Mouse (Mus musculus) Muller cell, postnatal 12 days (primary cell): ENCODE data around the gene Ablim1.

Source experiments
- DNase-seq: peaks from one replicate; pipeline ENCODE4 v3.0.0-alpha.2; 2015; ENCODE audit errors: inconsistent ontology term

Ablim1 gene

GRCm38 (mm10) chr19:57314346-57315012 is at the start of gene Ablim1:
Gene Ablim1, minus strand, starts transcription at chr19:57314919.
- peak; percentile 51 for DNase-seq

GRCm38 (mm10) chr19:57363538-57363937 is 48.8 kb upstream of the Ablim1 start:
- no peak for DNase-seq

DNA sequence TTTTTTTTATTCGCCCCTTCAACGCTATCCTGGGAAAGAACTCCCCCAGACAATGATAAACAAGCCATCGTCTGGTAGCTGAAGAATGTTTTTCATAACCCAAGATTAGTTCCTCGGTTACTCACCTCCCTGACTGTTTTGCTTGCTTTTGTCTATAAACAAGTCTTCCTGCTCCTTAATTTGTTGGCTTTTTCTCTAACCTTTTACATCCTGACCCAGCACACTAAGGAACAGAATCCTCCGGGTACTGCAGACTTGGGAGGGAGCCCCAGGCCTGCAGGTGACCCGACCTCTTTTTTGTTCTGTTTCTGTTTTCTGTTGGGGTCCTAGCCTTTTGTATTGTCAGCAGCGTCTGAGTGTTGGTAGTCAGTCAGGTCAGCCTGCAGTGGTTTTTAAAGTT is 48.4 kb upstream of the Ablim1 start:
- DNase-seq, result no peak

DNA sequence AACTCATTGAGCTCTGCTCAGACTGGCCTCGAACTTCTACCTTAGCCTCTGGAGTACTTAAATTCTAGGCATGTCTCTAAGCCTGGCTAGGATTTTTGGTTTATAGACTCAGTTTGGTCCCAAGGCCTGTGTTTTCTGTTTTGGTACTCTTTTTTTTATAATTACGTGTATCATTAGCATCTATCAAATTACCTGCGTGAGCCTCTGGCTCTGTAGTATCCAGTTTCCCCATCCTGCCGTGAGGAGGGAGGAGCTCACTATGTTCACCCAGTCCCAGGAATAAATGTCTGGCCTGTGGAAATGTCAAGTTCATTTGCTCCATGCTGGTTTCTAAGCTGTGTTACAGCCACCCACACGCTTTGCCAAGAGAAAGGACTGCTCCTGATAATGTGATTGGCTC is 47.9 kb upstream of the Ablim1 start:
- DNase-seq, result no peak

DNA sequence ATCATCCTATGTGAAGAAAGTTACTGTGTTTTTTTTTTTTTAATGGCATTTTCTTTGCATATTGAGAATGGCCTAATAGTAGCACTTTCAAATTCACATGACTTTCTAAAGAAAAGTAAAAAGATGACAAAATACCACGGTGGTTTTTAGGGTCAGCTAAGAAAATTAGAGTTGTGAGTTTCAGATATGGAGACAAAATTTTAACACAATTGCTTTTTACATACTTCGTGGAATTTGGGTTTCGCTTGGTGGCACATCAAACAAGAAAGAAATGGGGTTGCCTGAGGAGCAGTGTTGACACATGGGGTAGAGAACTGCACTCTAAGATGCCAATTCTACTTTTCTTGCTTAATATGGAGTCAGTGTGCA is 47.2 kb upstream of the Ablim1 start:
- DNase-seq, result peak; percentile 40

- DNase-seq, result peak; percentile 64
Observed at GRCm38 (mm10) chr19:57361131-57361938, 46.6 kb upstream of the Ablim1 start.

- peak; percentile 98 for DNase-seq
Observed at GRCm38 (mm10) chr19:57360341-57361130, 45.8 kb upstream of the Ablim1 start, which contains the start of gene Fam160b1. Gene Fam160b1, plus strand, starts transcription at chr19:57360680.

GRCm38 (mm10) chr19:57359701-57360326 is 45.1 kb upstream of the Ablim1 start:
- no peak for DNase-seq

DNA sequence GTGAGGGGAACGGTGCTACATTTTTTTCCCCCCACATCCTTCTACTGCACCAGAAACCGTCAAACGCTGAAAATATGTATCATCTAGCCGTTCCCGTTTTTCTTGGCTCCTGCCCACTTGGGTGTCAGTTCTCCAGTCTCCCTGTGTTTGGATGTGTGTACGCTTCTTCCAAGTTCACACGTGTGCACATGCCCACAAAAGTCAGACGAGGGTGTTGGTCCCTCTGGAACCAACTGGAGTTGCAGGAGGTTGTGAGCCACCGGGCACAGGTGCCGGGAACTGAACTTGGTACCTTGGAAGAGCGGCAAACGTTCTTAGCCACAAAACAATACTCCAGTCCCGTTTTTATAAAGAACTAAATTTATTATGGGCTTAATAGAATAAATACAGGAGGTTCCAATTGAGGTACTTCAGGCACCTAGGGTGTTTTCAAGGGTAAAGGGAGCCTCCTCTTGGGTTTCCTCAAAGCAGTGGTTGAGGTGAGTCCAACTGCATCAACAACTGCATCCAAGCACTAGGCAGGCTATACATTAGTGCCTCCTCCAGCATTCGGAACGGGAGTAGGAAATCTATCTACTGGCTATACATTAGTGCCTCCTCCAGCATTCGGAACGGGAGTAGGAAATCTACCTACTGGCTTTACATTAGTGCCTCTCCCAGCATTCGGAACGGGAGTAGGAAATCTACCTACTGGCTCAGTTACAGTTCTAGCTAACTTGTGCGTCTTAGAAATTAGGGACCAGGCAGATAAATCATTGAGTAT is 44.3 kb upstream of the Ablim1 start:
- DNase-seq, result no peak

DNA sequence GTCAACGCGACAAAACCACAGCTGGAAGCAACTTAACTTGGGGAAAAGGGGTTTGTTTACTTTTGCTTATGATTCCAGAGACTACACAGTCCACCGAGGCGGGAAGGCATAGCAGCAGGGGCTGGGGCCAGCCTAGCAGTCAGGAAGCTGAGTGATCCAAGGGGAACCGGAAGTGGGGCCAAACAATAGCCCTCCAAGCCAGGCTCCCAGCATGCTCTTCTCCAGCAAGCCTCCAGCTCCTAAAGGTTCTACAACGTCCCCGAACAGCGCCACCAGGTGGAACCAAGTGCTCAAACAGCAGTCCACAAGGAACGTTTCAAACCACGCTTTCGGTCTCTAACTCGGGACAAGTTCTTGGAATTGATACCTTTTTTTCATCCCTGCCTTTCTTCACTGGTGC is 43.6 kb upstream of the Ablim1 start:
- DNase-seq, result no peak

- no peak for DNase-seq
Observed at GRCm38 (mm10) chr19:57357811-57358210, 43.1 kb upstream of the Ablim1 start.

DNA sequence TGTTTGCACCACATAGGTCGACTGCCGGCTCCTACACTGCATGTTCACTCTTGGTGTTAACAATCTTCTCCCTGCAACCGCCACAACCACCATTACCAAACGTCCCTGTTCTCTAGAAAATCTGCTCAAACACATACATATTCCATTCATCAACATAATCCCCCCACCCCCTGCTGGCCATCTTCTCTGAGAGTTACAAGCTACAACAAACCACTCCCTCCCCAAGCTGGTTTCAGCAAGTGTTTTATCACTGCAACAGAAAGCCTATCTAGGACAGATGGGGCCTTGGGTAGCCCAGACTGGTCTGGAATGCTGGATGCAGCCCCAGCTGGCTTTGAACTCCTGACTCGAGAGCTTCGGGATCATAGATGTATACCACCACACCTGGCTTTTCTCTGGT is 42.5 kb upstream of the Ablim1 start:
- DNase-seq, result no peak

- no peak for DNase-seq
Observed at GRCm38 (mm10) chr19:57356273-57356672, 41.6 kb upstream of the Ablim1 start.

DNA sequence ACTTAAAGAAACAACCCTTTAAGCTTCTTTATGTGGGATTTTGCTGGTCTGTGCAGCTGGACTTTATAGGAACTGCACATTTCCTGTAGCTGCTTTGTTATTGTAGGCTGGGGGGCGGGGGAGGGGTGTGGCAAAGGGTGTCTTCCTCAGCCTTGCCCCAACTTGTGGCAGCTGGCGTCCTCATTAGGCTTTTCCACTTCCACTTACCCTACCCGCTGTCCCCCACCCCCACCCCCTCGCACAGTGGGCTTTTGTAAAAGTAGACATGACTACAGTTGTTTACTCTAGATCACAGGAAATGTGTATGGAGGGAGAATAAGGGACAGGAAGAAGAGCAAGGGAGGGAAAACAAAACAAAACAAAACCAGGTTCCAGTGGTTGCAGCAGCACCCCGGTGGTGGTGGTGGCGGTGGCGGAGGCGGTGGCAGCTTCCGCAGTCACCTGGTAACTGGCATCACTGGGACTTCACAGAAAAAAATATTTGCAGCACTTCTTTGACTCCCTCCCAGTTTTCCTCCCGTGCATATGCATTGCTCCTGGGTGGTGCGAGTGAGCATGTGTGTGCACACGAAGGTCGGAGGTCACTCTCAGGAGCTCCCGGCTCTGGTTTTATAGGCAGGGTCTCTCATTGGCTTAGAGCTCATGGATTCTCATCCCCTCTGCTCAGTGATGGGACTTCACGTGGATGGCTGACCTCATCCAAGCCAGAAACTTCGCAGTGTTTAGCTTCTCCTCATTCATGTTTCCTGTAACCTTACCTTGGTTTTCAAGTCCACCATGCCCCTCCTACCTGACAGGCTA is 40.9 kb upstream of the Ablim1 start:
- no peak for DNase-seq

DNA sequence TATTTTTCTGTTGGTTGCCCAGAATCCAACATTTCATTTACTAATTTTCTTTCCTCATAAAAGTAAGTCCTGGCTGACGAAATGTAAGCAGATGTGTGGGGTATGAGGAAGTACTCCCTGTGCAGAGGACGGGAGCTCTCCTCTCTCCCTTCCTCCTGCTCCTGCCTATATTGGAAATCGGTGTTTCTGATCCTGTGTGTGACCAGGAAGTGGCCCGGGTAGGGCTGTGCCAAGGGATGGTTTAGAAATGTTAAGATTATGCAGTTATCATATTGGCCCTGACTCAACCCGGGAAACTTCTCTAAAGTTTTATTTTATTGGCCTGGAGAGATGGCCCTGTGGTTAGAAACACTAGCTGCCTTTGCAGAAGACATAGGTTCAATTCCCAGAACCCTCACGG is 40.0 kb upstream of the Ablim1 start:
- no peak for DNase-seq

GRCm38 (mm10) chr19:57354050-57354449 is 39.3 kb upstream of the Ablim1 start:
- DNase-seq, result no peak

GRCm38 (mm10) chr19:57353228-57353627 is 38.5 kb upstream of the Ablim1 start:
- no peak for DNase-seq

DNA sequence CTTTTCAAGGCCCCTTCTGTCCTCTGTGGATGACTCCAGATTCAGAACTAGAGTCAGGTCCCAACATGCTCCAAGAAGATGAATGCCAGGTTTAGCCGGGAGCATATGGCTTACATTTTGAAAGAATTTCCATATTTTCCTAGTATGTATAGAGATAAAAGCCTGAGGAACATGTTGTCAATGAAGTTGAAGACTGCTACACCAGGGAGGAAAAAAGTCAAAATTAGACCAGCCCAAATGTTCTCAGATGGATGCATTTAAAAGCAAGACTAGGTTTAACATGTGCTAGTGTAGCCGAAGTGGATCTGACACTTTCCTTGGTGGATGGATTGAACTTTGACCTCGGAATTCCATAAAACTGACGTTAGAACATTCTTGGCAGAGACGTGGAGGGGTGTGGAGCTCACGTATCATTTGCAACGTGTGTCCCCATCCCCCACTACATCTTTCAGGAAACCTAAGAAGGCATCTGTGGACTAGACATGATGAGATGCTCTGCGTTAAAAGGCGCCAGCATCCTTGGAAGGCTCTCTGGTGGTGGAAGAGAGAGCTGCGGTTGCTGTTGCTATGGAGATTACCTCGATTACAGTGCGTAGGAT is 37.7 kb upstream of the Ablim1 start:
- DNase-seq, result no peak

- DNase-seq, result no peak
Observed at GRCm38 (mm10) chr19:57349096-57349495, 34.4 kb upstream of the Ablim1 start.

- no peak for DNase-seq
Observed at GRCm38 (mm10) chr19:57344678-57345077, 30.0 kb upstream of the Ablim1 start.
